Mouse (Mus musculus): Measurements from ENCODE around the gene Asap3.

GRCm38 (mm10) chr4:136266716-136267343, 60.7 kb downstream of the Asap3 start:
- TF ChIP-seq CTCF (IDR thresholded peaks at IDR 0.05; ENCODE audit: low read depth), result no peak
- TF ChIP-seq EP300 (IDR thresholded peaks at IDR 0.05; ENCODE audit: low read depth), result no peak

Measured in liver, embryonic 14.5 days (tissue).